Mouse (Mus musculus) Patski (cell line): ENCODE results near the gene AI464131. TPM values are rescaled to one million over a fixed set of nuclear protein-coding genes. Genes with fewer than 3 reads are reported as not detected.

ENCODE experiments used
- ATAC-seq: fragments of 100-300 bp; one replicate; pipeline ENCODE4 v1.8.0; 2021
- CTCF ChIA-PET: fragments of 350-600 bp; sonication (Branson Sonifier 250); formaldehyde crosslinking; loops from one replicate; lab custom pipeline; 2022; ENCODE audit warnings: inconsistent platforms; lab: Charles Lee
- POLR2A ChIA-PET: fragments of 350-600 bp; sonication (Branson Sonifier 250); formaldehyde crosslinking; loops from one replicate; lab custom pipeline; 2022; ENCODE audit warnings: antibody characterized with exemption, inconsistent platforms; lab: Charles Lee
- DNase-seq: peaks from one replicate; pipeline ENCODE4 v3.0.0-alpha.2; 2011; ENCODE audit warnings: low read depth, low spot score
- H3K27me3 ChIP-seq: fragments of 371-371 bp; one replicate; pipeline ENCODE4 v1.5.1; 2021
- CTCF ChIP-seq: fragments of 100-300 bp; IDR thresholded peaks from one replicate; pipeline ENCODE4 v1.5.1; 2021
- in situ Hi-C: fragments of 300-500 bp; cut with MboI; formaldehyde crosslinking; loops from 3 replicates; pipeline ENCODE4 v1.11.1; 2018; ENCODE audit warnings: low pct_unique_long_range_greater_than_20kb, mixed read lengths
- polyA plus RNA-seq: library from polyadenylated mRNA; unstranded; gene quantifications from one replicate; pipeline ENCODE4 v1.2.3, GENCODE M21; 2021

AI464131 gene
- polyA plus RNA-seq, 1 experiment from 2014 or later = 6.2 TPM

GRCm38 (mm10) chr4:41523839-41524238, 21.0 kb upstream of the AI464131 start:
- in situ Hi-C loops = no loop called here
- POLR2A ChIA-PET = no interaction called here
- ATAC-seq = no peak
- DNase-seq = no peak
- CTCF ChIA-PET = interaction anchor here (0.8 to 2.6 kb wide), 15 partner anchors 13 to 213 kb away, joined by 3 to 12 read pairs (median 5); partner anchors contain the start of genes Kif24 and Nudt2
- no peak for TF ChIP-seq CTCF
- no peaks in the 10 kb centered on the region for H3K27me3 ChIP-seq

- in situ Hi-C loops = no loop called here
- ChIA-PET POLR2A (interaction anchor here (1.5 kb wide), 1 partner anchor 53 kb away, joined by 5 read pairs; no protein-coding TSS in a partner anchor), CTCF (interaction anchor here (0.7 to 2.6 kb wide), 25 partner anchors 9 to 214 kb away, joined by 3 to 12 read pairs (median 4); partner anchors contain the start of genes AI464131, Kif24 and Nudt2)
- DNase-seq = no peak
- no peak for ATAC-seq
- H3K27me3 ChIP-seq = no peaks in the 10 kb centered on the region
- no peak for TF ChIP-seq CTCF
Measured at GRCm38 (mm10) chr4:41522788-41523187, 19.9 kb upstream of the AI464131 start.

DNA sequence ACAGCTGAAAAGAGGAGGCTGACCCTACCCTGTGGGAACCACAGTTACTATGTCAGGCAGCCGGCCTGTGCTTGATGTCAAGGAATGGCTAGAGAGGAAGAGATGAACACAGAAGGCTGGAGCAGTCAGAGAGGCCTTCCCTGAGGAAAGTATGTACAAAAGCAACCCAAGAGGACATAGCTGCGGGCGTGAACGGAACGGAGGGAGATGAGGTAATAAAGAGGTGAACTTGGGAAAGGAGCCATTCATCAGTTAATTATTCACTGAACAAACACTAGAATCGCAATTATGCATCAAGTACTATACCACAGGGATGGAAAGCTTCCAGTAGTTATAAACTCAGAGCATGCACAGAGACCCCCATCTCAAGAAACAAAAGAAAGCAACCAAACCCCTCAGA, 19.3 kb upstream of the AI464131 start:
- in situ Hi-C loops = no loop called here
- H3K27me3 ChIP-seq = no peaks in the 10 kb centered on the region
- ChIA-PET CTCF (interaction anchor here (0.7 to 2.6 kb wide), 20 partner anchors 9 to 215 kb away, joined by 3 to 12 read pairs (median 4); partner anchors contain the start of gene AI464131), POLR2A (interaction anchor here (1.5 kb wide), 1 partner anchor 53 kb away, joined by 5 read pairs; no protein-coding TSS in a partner anchor)
- peak; percentile 60 for DNase-seq
- TF ChIP-seq CTCF = no peak
- ATAC-seq = peak; percentile 63

GRCm38 (mm10) chr4:41520641-41521040, 17.8 kb upstream of the AI464131 start:
- DNase-seq (no peak), ATAC-seq (no peak)
- in situ Hi-C loops = no loop called here
- CTCF ChIA-PET = no interaction called here
- H3K27me3 ChIP-seq = no peaks in the 10 kb centered on the region
- TF ChIP-seq CTCF = no peak
- POLR2A ChIA-PET = no interaction called here

DNA sequence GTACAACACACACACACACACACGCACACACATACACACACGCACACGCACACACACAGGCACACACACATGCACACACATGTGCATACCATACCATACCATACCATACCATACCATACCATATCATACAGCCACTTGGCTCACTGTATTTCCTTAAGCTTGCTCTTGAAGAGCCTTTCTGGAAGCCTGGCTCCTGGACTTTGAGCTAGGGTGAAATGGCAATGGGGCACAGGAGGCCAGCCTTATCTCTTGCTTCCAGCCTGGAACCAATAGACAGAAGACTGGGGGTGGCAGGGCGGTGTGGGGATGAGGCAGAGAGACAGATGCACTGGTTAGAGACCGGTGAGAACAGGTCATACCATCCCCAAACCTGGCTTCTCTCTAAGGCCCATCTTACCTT, 16.3 kb upstream of the AI464131 start:
- in situ Hi-C loops = no loop called here
- no peaks in the 10 kb centered on the region for H3K27me3 ChIP-seq
- CTCF ChIA-PET = no interaction called here
- POLR2A ChIA-PET = no interaction called here
- DNase-seq = no peak
- ATAC-seq = no peak
- TF ChIP-seq CTCF = no peak

- no peak for TF ChIP-seq CTCF
- ChIA-PET POLR2A (no interaction called here), CTCF (interaction anchor here (0.6 kb wide), 1 partner anchor 89 kb away, joined by 3 read pairs; no protein-coding TSS in a partner anchor)
- in situ Hi-C loops = no loop called here
- no peak for ATAC-seq
- H3K27me3 ChIP-seq = no peaks in the 10 kb centered on the region
- no peak for DNase-seq
Measured at GRCm38 (mm10) chr4:41518349-41518748, 15.5 kb upstream of the AI464131 start.

GRCm38 (mm10) chr4:41517233-41517632, 14.4 kb upstream of the AI464131 start, which contains the start of gene 1110017D15Rik:
TSS of gene 1110017D15Rik (minus strand) at chr4:41517333.
- H3K27me3 ChIP-seq = no peaks in the 10 kb centered on the region
- in situ Hi-C loops = no loop called here
- no peak for TF ChIP-seq CTCF
- CTCF ChIA-PET = no interaction called here
- POLR2A ChIA-PET = no interaction called here
- DNase-seq = no peak
- no peak for ATAC-seq

GRCm38 (mm10) chr4:41513714-41514113, 10.8 kb upstream of the AI464131 start:
- ATAC-seq (no peak), DNase-seq (no peak)
- no peak for TF ChIP-seq CTCF
- ChIA-PET CTCF (interaction anchor here (1.4 to 1.7 kb wide), 2 partner anchors 9 to 45 kb away, joined by 3 to 4 read pairs; no protein-coding TSS in a partner anchor), POLR2A (interaction anchor here (0.6 kb wide), 1 partner anchor 31 kb away, joined by 3 read pairs; no protein-coding TSS in a partner anchor)
- no peaks in the 10 kb centered on the region for H3K27me3 ChIP-seq
- in situ Hi-C loops = no loop called here

DNA sequence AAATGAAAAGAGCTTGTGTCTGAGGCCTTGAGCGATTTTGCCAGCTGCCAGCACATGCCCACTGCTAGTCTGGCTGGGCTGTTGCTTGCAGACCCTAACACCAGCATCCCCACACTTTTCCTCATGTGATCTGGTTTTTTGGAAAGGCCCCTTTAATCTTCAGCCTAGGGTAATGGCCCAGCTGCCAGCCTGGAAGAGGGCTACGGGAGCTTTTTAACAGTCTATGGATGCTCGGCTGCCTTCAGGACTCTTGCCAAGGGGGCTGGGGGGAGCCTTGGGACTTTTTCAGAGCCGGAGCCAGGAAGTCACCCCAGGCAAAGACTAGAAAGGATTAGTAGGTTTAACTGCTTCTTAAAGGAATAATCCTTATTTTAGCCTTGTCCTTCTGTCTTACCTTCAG, 10.4 kb upstream of the AI464131 start:
- in situ Hi-C loops = no loop called here
- H3K27me3 ChIP-seq = no peaks in the 10 kb centered on the region
- ChIA-PET POLR2A (no interaction called here), CTCF (interaction anchor here (1.4 to 1.7 kb wide), 2 partner anchors 9 to 45 kb away, joined by 3 to 4 read pairs; no protein-coding TSS in a partner anchor)
- ATAC-seq (no peak), DNase-seq (no peak)
- TF ChIP-seq CTCF = no peak

DNA sequence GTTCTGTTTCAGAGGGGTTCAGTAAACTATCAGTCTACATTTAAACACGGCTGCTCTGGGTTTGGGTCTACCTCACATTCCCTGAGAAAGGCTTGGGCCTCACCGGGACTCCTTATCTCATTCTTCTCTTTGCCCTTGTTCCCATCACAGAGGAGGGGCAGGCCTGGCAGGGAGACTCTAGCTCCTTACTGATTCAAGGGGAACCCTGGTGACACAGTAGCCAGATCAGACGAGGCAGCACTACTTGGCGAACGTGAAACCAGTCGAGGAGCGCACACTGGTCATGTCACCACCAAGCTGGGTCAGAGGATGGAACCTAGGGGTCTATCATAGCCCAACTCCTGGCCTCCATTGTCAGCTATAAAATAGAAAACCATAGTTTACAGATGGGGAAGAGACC, 5.1 kb upstream of the AI464131 start:
- ATAC-seq (no peak), DNase-seq (no peak)
- TF ChIP-seq CTCF = no peak
- in situ Hi-C loops = loop anchor here (5.0 kb wide), 1 partner anchor 41 kb away; the partner anchor contains the start of gene Nudt2
- CTCF ChIA-PET = interaction anchor here (1.0 to 2.1 kb wide), 4 partner anchors 14 to 206 kb away, joined by 3 to 7 read pairs (median 4); no protein-coding TSS in a partner anchor
- POLR2A ChIA-PET = interaction anchor here (0.6 kb wide), 1 partner anchor 13 kb away, joined by 3 read pairs; no protein-coding TSS in a partner anchor
- H3K27me3 ChIP-seq = no peaks in the 10 kb centered on the region
